Mouse (Mus musculus): ENCODE measurements around the gene Bach1.

GRCm38 (mm10) chr16:87698692-87699305 is at the start of gene Bach1:
- TF ChIP-seq USF1 (IDR thresholded peaks at IDR 0.05; ENCODE audit: low read depth, low read length) (peak; percentile 77), E2F4 (IDR thresholded peaks at IDR 0.05; ENCODE audit: insufficient replicate concordance, low read depth, low read length) (no peak), CTCF (conservative IDR thresholded peaks at IDR 0.05 in 1 of 2, IDR thresholded peaks at IDR 0.05 in 1 of 2; ENCODE audit: low read depth in 2 of 2, low read length in 2 of 2) (no peak), ZMIZ1 (IDR thresholded peaks at IDR 0.05; ENCODE audit: low read depth, low read length) (peak; percentile 82; the same call in 1 of the 2 replicates)

All from CH12.LX (cell line).